Mouse (Mus musculus): ENCODE results near the gene Tead1. TPM values are rescaled to one million over a fixed set of nuclear protein-coding genes. Genes with fewer than 3 reads are reported as not detected.

The Tead1 gene
- polyA plus RNA-seq, 1 experiment from 2014 or later = 14.9 TPM

DNA sequence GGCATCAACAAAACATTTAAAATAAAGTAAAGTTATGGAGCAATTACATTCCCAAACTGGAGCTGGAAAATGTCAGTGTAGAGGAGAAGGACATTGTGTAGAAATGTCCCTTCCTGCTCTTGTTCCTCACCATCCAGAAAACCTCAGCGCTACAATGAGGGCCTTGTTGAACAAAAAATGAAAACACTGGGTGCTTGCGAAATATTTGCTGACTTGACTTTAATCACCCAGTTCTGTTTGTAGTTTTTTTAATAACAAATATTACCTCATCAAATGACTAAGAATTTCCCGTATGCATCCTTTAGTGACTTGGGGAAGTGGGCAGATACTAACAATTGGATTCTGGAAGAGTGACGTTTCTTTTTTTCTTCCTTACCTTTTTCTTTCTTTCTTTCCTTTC, 31.7 kb upstream of the Tead1 start:
- no peaks in the 10 kb centered on the region for H3K4me1 ChIP-seq (replicated peaks; ENCODE audit: insufficient read depth, low read length)
- H3K4me3 ChIP-seq (replicated peaks; ENCODE audit: low read depth, low read length) = no peak overlapping the region
- DNase-seq (ENCODE audit: low spot score) (no peak), ATAC-seq (replicated peaks; ENCODE audit: low FRiP score, low read depth) (no peak)
- H3K27me3 ChIP-seq (ENCODE audit: insufficient read depth, low read length) = no peaks in the 10 kb centered on the region
- no peak overlapping the region for H3K27ac ChIP-seq
- no peak overlapping the region for H3K4me2 ChIP-seq (ENCODE audit: low read length)
- H3K9me3 ChIP-seq (replicated peaks; ENCODE audit: low read length) = no peaks in the 10 kb centered on the region
- H3K36me3 ChIP-seq (ENCODE audit: insufficient read depth, low read length) = no peaks in the 10 kb centered on the region
- no peak overlapping the region for H3K9ac ChIP-seq (ENCODE audit: low read depth, low read length)
- TF ChIP-seq CTCF (IDR thresholded peaks at IDR 0.05; ENCODE audit: low read depth) = no peak
- 95% methylated on average over 4 of the region's 4 CpGs for WGBS

DNA sequence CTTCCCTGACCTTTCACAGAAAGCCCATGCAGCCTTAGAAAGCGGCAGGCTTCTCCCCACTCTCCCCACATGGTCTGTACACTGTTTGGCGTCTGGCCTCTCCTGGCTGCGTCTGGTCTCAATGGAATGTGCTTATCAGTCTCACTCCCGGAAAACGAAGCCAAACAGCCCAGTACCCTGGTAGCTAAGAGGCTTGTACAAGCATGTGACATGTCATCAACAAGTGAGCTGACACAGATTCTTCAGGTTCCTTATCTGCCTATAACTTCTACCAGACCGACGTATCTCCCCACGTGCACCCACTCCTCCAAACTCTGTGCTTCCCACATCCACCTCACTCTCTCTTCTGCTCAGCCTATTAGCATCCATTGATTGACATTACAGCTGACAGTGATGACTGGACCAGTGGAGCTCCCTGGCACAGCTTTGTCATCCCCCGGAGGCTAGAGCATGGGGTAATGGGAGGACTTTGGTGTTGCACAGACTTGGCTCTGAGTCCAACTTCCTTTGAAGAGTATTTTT, 22.9 kb upstream of the Tead1 start:
- H3K4me2 ChIP-seq (ENCODE audit: low read length) = no peak overlapping the region
- peak overlapping the region; percentile 34; the same call in 1 of the 2 replicates for H3K27ac ChIP-seq
- DNase-seq (ENCODE audit: low spot score) (peak; percentile 77), ATAC-seq (replicated peaks; ENCODE audit: low FRiP score, low read depth) (peak; percentile 40; the same call in 1 of the 2 replicates)
- H3K27me3 ChIP-seq (ENCODE audit: insufficient read depth, low read length) = no peaks in the 10 kb centered on the region
- H3K4me1 ChIP-seq (replicated peaks; ENCODE audit: insufficient read depth, low read length) = no peaks in the 10 kb centered on the region; the same call in 1 of the 2 replicates
- H3K9ac ChIP-seq (ENCODE audit: low read depth, low read length) = no peak overlapping the region
- H3K9me3 ChIP-seq (replicated peaks; ENCODE audit: low read length) = no peaks in the 10 kb centered on the region
- WGBS = 43% methylated on average over 9 of the region's 9 CpGs
- no peak for TF ChIP-seq CTCF (IDR thresholded peaks at IDR 0.05; ENCODE audit: low read depth)
- no peak overlapping the region for H3K4me3 ChIP-seq (replicated peaks; ENCODE audit: low read depth, low read length)
- H3K36me3 ChIP-seq (ENCODE audit: insufficient read depth, low read length) = no peaks in the 10 kb centered on the region

GRCm38 (mm10) chr7:112658939-112659338, 20.2 kb upstream of the Tead1 start:
- 93% methylated on average over 3 of the region's 3 CpGs for WGBS

DNA sequence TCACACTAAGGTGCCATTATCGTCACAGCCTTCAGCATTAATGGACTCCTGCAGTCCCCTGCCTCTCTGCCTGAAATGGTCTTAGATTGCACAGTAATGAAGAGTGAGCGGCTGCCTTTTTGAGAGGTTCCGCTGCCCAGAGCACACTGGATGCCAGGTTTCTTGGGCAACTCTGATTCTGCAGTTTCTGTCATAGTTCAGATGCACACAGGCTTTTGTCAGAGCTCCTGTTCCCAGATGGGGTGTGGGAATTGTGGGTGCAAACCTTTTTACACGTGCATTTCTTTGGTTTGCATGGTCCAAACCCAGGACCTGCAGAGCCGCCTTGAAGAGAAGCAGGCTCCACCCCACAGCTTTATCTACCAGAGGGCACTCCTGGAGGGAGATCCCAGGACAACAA, 19.3 kb upstream of the Tead1 start:
- no peak overlapping the region for H3K4me3 ChIP-seq (replicated peaks; ENCODE audit: low read depth, low read length)
- H3K4me2 ChIP-seq (ENCODE audit: low read length) = no peak overlapping the region
- H3K9me3 ChIP-seq (replicated peaks; ENCODE audit: low read length) = no peaks in the 10 kb centered on the region
- H3K27me3 ChIP-seq (ENCODE audit: insufficient read depth, low read length) = no peaks in the 10 kb centered on the region
- no peak overlapping the region for H3K27ac ChIP-seq
- H3K9ac ChIP-seq (ENCODE audit: low read depth, low read length) = no peak overlapping the region
- no peaks in the 10 kb centered on the region for H3K36me3 ChIP-seq (ENCODE audit: insufficient read depth, low read length)
- TF ChIP-seq CTCF (IDR thresholded peaks at IDR 0.05; ENCODE audit: low read depth) = no peak
- no peak for ATAC-seq (replicated peaks; ENCODE audit: low FRiP score, low read depth)
- 53% methylated on average over 5 of the region's 5 CpGs for WGBS
- DNase-seq (ENCODE audit: low spot score) = no peak
- peaks cover 16% of the 10 kb centered on the region for H3K4me1 ChIP-seq (replicated peaks; ENCODE audit: insufficient read depth, low read length)

More at GRCm38 (mm10) chr7:112658939-112659338, 20.2 kb upstream of the Tead1 start:
- Histone ChIP-seq H3K4me3 (replicated peaks; ENCODE audit: low read depth, low read length) (no peak overlapping the region), H3K4me2 (ENCODE audit: low read length) (no peak overlapping the region), H3K27me3 (ENCODE audit: insufficient read depth, low read length) (no peaks in the 10 kb centered on the region), H3K9ac (ENCODE audit: low read depth, low read length) (no peak overlapping the region), H3K9me3 (replicated peaks; ENCODE audit: low read length) (no peaks in the 10 kb centered on the region), H3K27ac (no peak overlapping the region), H3K36me3 (ENCODE audit: insufficient read depth, low read length) (no peaks in the 10 kb centered on the region), H3K4me1 (replicated peaks; ENCODE audit: insufficient read depth, low read length) (peaks cover 16% of the 10 kb centered on the region)
- no peak for ATAC-seq (replicated peaks; ENCODE audit: low FRiP score, low read depth)
- TF ChIP-seq CTCF (IDR thresholded peaks at IDR 0.05; ENCODE audit: low read depth) = no peak
- no peak for DNase-seq (ENCODE audit: low spot score)

DNA sequence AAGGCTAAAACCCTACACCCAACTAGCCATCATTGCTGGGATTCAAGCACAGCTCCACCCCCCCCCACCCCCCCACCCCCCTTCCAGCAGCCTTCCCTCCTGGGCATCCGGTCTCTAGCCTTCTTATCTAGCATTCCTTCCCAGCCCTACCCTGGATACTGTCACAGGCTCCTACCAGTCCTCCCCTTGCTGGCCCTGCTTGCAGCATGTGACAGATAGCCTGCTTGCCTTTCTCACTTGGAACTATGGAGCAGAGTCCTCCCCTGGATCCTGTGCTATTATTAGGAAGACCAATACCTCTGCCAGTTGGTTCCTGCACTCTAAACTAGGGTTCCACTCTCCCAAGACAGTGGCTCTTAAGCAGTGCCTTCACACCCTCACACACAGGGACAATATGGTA, 18.8 kb upstream of the Tead1 start:
- Histone ChIP-seq H3K36me3 (ENCODE audit: insufficient read depth, low read length) (no peaks in the 10 kb centered on the region), H3K27me3 (ENCODE audit: insufficient read depth, low read length) (no peaks in the 10 kb centered on the region), H3K4me2 (ENCODE audit: low read length) (no peak overlapping the region), H3K27ac (no peak overlapping the region), H3K4me3 (replicated peaks; ENCODE audit: low read depth, low read length) (no peak overlapping the region), H3K4me1 (replicated peaks; ENCODE audit: insufficient read depth, low read length) (peaks cover 16% of the 10 kb centered on the region), H3K9me3 (replicated peaks; ENCODE audit: low read length) (no peaks in the 10 kb centered on the region), H3K9ac (ENCODE audit: low read depth, low read length) (no peak overlapping the region)
- WGBS = 58% methylated on average over 1 of the region's 1 CpGs
- no peak for TF ChIP-seq CTCF (IDR thresholded peaks at IDR 0.05; ENCODE audit: low read depth)
- DNase-seq (ENCODE audit: low spot score) = no peak
- no peak for ATAC-seq (replicated peaks; ENCODE audit: low FRiP score, low read depth)

DNA sequence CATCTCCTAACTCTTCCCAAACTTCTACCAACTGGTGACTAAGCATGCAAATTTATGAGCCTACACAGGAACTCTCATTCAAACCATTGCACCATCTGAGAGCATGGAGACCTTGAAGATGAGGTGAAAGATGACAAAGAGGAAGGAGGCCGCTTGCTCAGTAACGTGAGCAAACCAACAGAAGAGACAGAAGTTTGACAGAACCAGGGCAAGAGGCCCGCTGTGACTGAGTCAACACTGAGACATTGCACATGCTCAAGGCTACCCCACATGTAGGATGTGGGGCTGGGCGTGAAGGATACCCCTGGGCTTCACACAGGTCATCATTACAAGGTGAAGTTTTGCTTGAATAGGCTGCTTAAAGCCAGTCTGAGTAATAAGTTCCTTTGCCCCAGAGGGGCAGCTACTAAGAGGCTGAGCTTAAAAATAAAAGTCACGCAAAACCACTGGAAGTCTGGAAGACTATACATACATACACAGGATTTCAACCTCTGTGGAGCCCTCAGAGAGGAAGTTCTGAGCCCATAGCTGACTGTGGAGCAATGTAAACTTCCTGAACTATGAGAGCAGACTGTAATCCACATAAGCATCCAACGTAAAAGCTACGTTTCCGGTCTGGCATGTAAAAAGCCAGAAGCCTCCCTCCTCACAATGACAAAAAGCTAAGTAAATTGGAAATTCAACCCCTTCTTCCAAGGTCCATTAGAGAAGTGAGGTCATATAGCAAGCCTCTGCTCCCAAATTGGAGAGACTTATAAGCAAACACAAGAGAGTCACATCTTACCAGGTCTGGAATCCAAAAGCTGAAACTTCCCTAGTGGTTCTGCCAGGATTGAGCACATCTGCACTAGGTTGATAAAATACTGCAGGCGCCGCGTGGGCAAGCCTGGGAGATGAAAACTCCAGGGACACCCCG, 16.5 kb upstream of the Tead1 start:
- Histone ChIP-seq H3K36me3 (ENCODE audit: insufficient read depth, low read length) (no peaks in the 10 kb centered on the region), H3K9me3 (replicated peaks; ENCODE audit: low read length) (no peaks in the 10 kb centered on the region), H3K9ac (ENCODE audit: low read depth, low read length) (0 out of 2 replicates have a peak overlapping the region, but pooled peaks have one; percentile 13), H3K4me3 (replicated peaks; ENCODE audit: low read depth, low read length) (no peak overlapping the region), H3K27ac (peak overlapping the region; percentile 85), H3K4me2 (ENCODE audit: low read length) (peak overlapping the region; percentile 40), H3K27me3 (ENCODE audit: insufficient read depth, low read length) (no peaks in the 10 kb centered on the region), H3K4me1 (replicated peaks; ENCODE audit: insufficient read depth, low read length) (peaks cover 16% of the 10 kb centered on the region)
- no peak; the same call in 1 of the 2 replicates for ATAC-seq (replicated peaks; ENCODE audit: low FRiP score, low read depth)
- 42% methylated on average over 12 of the region's 12 CpGs for WGBS
- no peak for TF ChIP-seq CTCF (IDR thresholded peaks at IDR 0.05; ENCODE audit: low read depth)
- peak; percentile 72 for DNase-seq (ENCODE audit: low spot score)
